Mouse (Mus musculus) ES-E14 (cell line): Measurements from ENCODE around the gene Rnf224. TPM values are rescaled to one million over a fixed set of nuclear protein-coding genes. Genes with fewer than 3 reads are reported as not detected.
A peak's percentile ranks its signal among the peaks of the same experiment; 100 is the strongest.

Experiments used
- DNase-seq: peaks from one replicate; pipeline ENCODE4 v3.0.0-alpha.2; 2013; ENCODE audit warnings: low read depth, low spot score
- H3K27ac ChIP-seq: 2 replicates; pipeline ENCODE4 v1.5.1; 2012; ENCODE audit warnings: low read depth, mild to moderate bottlenecking, low read length, moderate library complexity, mixed read lengths; ENCODE audit not compliant: poor library complexity, insufficient read depth, severe bottlenecking
- H3K36me3 ChIP-seq: 2 replicates; pipeline ENCODE4 v1.6.1; 2012; ENCODE audit warnings: mild to moderate bottlenecking, low read length, moderate library complexity, mixed read lengths; ENCODE audit not compliant: control insufficient read depth, poor library complexity, insufficient read depth, severe bottlenecking
- H3K4me1 ChIP-seq, 2 experiments: fragments of 150-350 bp in 1 of 2; sonication (generic) in 1 of 2; 2 replicates each; pipeline ENCODE4 v1.6.1; 2012; ENCODE audit warnings: low read length in 2 of 2, mild to moderate bottlenecking in 1 of 2, mixed read lengths in 1 of 2; ENCODE audit not compliant: control insufficient read depth in 2 of 2, insufficient read depth in 2 of 2, poor library complexity in 1 of 2
- H3K4me3 ChIP-seq, 2 experiments: fragments of 150-350 bp in 1 of 2; sonication (generic) in 1 of 2; 2 replicates each; pipeline ENCODE4 v1.5.1; 2012; ENCODE audit warnings: low read length in 2 of 2, low read depth in 1 of 2, mild to moderate bottlenecking in 1 of 2, mixed read lengths in 1 of 2; ENCODE audit not compliant: insufficient read depth in 1 of 2, poor library complexity in 1 of 2, severe bottlenecking in 1 of 2
- H3K9ac ChIP-seq: 2 replicates; pipeline ENCODE4 v1.6.1; 2012; ENCODE audit warnings: low read depth, mild to moderate bottlenecking, low read length, mixed read lengths; ENCODE audit not compliant: poor library complexity, insufficient read depth, severe bottlenecking
- H3K9me3 ChIP-seq: fragments of 150-350 bp; sonication (generic); 2 replicates; pipeline ENCODE4 v1.6.1; 2012; ENCODE audit warnings: low read depth, mild to moderate bottlenecking, low read length; ENCODE audit not compliant: control insufficient read depth, insufficient read depth
- CHD2 ChIP-seq: IDR thresholded peaks from 2 replicates; pipeline ENCODE4 v1.6.1; 2014; ENCODE audit warnings: mild to moderate bottlenecking, low read depth, low read length, inconsistent platforms
- HCFC1 ChIP-seq: IDR thresholded peaks from 2 replicates; pipeline ENCODE4 v1.6.1; 2012; ENCODE audit warnings: low read length, inconsistent platforms, borderline replicate concordance; ENCODE audit not compliant: insufficient read depth
- MAFK ChIP-seq: IDR thresholded peaks from 2 replicates; pipeline ENCODE4 v1.6.1; 2014; ENCODE audit warnings: mild to moderate bottlenecking, low read depth, low read length, inconsistent platforms; ENCODE audit not compliant: insufficient read depth
- ZC3H11A ChIP-seq: IDR thresholded peaks from 2 replicates; pipeline ENCODE4 v1.6.1; 2012; ENCODE audit warnings: low read depth, mild to moderate bottlenecking, inconsistent platforms, low read length, borderline replicate concordance
- ZNF384 ChIP-seq: IDR thresholded peaks from 2 replicates; pipeline ENCODE4 v1.6.1; 2012; ENCODE audit warnings: low read depth, low read length, inconsistent platforms
- in situ Hi-C, 2 experiments: fragments of 600-800 bp; cut with MboI; formaldehyde crosslinking; loops; one replicate each; pipeline ENCODE4 v1.15.1; 2025; ENCODE audit warnings: low sequenced_read_pairs in 2 of 2, inconsistent platforms in 1 of 2; ENCODE audit not compliant: unreplicated experiment in 2 of 2
- total RNA-seq: library from RNA; depleted of rRNA; stranded (reverse); fragments of 300-350 nt; gene quantifications from 2 replicates; pipeline ENCODE4 v1.2.3, GENCODE M21; 2012

Gene Rnf224
- total RNA-seq, 1 experiment, result 0.18 TPM

DNA sequence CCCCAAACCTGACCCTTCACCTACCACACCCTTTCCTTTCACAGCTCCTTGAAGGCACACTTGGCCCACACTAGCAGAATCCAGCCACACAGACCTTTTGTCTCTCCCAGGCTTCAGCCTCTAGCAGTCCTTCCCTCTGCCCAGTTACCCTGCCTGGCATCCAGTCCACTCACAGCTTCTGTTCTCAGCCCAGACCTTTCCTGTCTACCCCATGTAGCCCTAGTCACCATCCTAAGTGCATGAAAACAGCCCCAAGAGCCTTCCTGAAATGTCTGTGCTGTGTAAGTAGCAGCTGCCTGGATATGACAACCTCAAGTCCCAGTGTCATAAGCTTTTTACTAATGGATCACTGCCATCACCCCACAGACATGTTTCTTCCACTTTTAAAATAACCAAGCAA is 38.6 kb downstream of the Rnf224 start:
- no peak overlapping the region for H3K9ac ChIP-seq
- H3K36me3 ChIP-seq, result peaks cover 24% of the 10 kb centered on the region
- no peak overlapping the region for H3K4me3 ChIP-seq
- TF ChIP-seq MAFK (no peak), HCFC1 (no peak), ZNF384 (no peak), ZC3H11A (no peak), CHD2 (no peak)
- no peak for DNase-seq
- H3K9me3 ChIP-seq, result no peaks in the 10 kb centered on the region
- H3K27ac ChIP-seq, result no peak overlapping the region
- H3K4me1 ChIP-seq, result peaks cover under 1 to 22% of the 10 kb centered on the region in 2 experiments; a peak in 2 of 4 replicates
- in situ Hi-C loops, result no loop called here

DNA sequence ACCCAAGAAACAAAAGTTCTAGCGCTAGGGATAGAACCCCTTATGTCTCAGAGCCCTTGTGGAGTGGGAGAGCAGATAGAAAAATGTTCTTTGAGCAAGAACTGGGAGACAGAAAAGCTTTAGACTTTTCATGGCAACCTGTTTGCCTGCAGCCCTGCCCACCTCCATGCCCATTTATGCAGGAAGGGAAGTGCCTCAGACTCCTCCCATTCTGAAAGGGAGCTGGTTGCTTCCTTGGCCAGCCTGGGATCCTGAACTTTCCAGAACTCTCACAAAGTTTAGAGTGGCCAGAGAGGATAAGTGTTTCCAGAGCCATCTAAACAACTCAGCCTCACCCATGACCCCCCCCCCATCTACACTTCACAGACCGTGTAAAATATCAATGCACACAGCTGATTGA is 39.4 kb downstream of the Rnf224 start:
- Histone ChIP-seq H3K4me3 (peak overlapping the region in 1 of 2 experiments; percentile 66; a peak in 1 of 4 replicates), H3K9me3 (no peaks in the 10 kb centered on the region), H3K27ac (no peak overlapping the region), H3K9ac (no peak overlapping the region), H3K4me1 (peaks cover 2 to 22% of the 10 kb centered on the region in 2 experiments; a peak in 2 of 4 replicates), H3K36me3 (peaks cover 20% of the 10 kb centered on the region)
- in situ Hi-C loops, result no loop called here
- no peak for DNase-seq
- TF ChIP-seq ZC3H11A, result no peak

DNA sequence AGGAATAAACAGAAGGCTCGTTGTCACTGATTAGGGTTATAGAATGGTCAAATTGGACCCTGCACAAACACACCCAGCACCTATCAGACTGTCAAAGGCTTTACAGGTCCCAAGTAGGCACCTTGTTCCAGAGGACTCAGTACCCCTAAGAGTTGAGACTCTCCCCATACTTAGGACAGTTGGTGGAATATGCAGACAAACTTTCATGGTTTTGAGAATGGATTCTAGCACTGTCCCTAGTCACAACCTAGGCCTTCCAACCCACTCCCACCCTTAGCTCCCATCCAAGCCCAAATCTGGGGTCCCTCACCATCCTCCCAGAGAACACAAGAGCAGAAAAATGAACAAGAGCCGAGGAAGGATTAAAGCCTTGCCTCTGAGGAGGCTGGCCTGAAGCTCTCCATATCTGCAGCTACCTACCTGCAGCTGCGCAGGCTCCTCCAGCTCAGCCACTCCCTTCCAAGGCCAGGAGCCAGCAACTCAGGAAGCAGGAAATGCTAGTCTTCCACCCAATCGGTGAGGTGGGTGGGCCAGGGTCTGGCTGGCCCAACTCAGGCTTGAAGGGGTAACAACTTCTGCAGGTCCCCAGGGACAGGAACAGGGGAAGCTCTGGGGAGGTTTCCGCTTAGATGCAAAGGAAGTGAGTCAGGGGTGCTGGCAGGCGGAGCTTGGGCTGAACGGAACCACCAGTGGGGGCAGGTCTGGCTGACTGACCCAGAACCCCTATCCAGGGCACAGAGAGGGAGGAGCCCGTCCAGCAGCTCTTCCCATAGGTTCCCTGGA is 40.2 kb downstream of the Rnf224 start, which contains the start of gene Tor4a:
Gene Tor4a (minus strand): TSS at position 715 of the 783 bp plus-strand sequence.
- peaks cover 19% of the 10 kb centered on the region for H3K36me3 ChIP-seq
- no peaks in the 10 kb centered on the region for H3K9me3 ChIP-seq
- no peak for DNase-seq
- no peak for TF ChIP-seq ZC3H11A
- no peak for TF ChIP-seq MAFK
- no peak for TF ChIP-seq ZNF384
- TF ChIP-seq CHD2, result no peak
- no peak for TF ChIP-seq HCFC1
- H3K4me3 ChIP-seq, result peak within 1 kb of the TSS; percentile 66 to 67
- peaks cover 2 to 22% of the 10 kb centered on the region in 2 experiments; a peak in 2 of 4 replicates for H3K4me1 ChIP-seq
- in situ Hi-C loops, result no loop called here
- H3K9ac ChIP-seq, result peak within 1 kb of the TSS; percentile 72
- H3K27ac ChIP-seq, result peak within 1 kb of the TSS; percentile 63; the same call in 1 of the 2 replicates

DNA sequence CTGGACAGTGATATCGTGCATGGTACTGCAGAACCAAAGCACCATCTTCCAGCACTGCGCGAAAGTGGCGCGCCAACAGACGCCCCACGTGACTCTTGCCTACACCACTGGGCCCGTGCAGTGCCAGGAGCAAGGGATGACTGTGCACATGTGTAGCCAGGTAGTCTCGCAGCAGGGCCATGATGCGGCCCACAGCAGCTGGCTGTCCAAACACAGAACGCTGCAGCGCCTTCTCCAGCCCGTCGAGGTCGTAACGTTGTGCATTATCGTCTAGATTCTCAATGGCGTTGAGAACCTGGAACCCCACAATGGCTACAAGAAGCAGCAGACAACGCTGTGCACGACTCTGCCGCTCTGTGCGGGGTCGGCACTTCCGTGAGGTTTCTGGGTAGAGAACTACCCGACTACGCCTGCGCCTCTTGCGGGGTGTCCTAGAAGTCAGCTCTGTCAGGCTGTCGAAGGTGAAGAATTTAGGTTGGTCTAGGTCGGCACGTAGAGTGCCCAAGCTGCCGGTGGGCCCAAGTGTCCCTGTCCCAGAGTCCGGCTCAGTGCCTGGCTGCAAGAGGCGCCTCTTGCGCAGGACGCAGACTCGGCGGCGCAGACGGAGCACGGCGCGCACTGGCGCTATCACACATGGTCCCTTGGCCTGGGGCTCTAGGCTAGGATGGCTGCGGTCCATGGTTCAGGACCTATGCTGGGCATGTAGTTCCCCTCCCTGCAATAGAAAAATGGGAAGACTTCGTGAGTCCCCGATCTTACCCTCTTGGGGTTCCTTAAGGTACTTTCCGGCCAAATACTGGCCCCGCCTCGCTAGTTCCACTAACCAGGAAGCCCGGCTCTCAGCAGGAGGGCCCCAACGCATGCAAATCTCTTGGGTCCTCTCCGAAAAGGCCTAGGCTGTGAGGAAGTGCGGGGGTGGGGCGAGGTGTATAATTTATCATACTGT is 41.1 kb downstream of the Rnf224 start:
- peak overlapping the region; percentile 72 for H3K9ac ChIP-seq
- TF ChIP-seq HCFC1 (no peak), CHD2 (no peak), ZNF384 (no peak), MAFK (no peak), ZC3H11A (no peak)
- DNase-seq, result no peak
- H3K4me3 ChIP-seq, result peak overlapping the region; percentile 66 to 67
- in situ Hi-C loops, result no loop called here
- H3K27ac ChIP-seq, result peak overlapping the region; percentile 45; the same call in 1 of the 2 replicates
- H3K9me3 ChIP-seq, result no peaks in the 10 kb centered on the region
- H3K4me1 ChIP-seq, result peaks cover 2 to 22% of the 10 kb centered on the region in 2 experiments; a peak in 2 of 4 replicates
- peaks cover 13% of the 10 kb centered on the region for H3K36me3 ChIP-seq
